Mouse (Mus musculus) embryonic facial prominence, embryonic 11.5 days (tissue): ENCODE data around the gene Defa22. TPM values are rescaled to one million over a fixed set of nuclear protein-coding genes. Genes with fewer than 3 reads are reported as not detected.
"Not testable (repeated sequence)": the region's sequence is repeated elsewhere in the genome, so short reads cannot be mapped to it uniquely, and the experiment has no call there.

Experiments used
- ATAC-seq: fragments of 200-750 bp; cut with Nextera tagmentation; replicated peaks from 2 replicates; pipeline ENCODE4 v1.8.0; 2017; ENCODE audit warnings: low read depth; ENCODE audit not compliant: insufficient number of reproducible peaks, low FRiP score, low TSS enrichment
- DNase-seq: peaks from one replicate; pipeline ENCODE4 v3.0.0-alpha.2; 2015; ENCODE audit warnings: low spot score
- H3K27ac ChIP-seq: fragments of 300-500 bp; sonication (generic); replicated peaks from 2 replicates; pipeline ENCODE4 v1.5.1; 2014; ENCODE audit warnings: mild to moderate bottlenecking, low read depth, low read length, control low read depth
- H3K27me3 ChIP-seq: fragments of 300-500 bp; sonication (generic); 2 replicates; pipeline ENCODE4 v1.6.1; 2014; ENCODE audit warnings: mild to moderate bottlenecking, low read length, moderate library complexity, mixed read lengths; ENCODE audit not compliant: control insufficient read depth, insufficient read depth
- H3K36me3 ChIP-seq: fragments of 300-500 bp; sonication (generic); replicated peaks from 2 replicates; pipeline ENCODE4 v1.6.1; 2014; ENCODE audit warnings: low read depth, mild to moderate bottlenecking, low read length, moderate library complexity, mixed read lengths; ENCODE audit not compliant: control insufficient read depth, insufficient read depth
- H3K4me1 ChIP-seq: fragments of 300-500 bp; sonication (generic); 2 replicates; pipeline ENCODE4 v1.6.1; 2014; ENCODE audit warnings: low read length, mixed read lengths; ENCODE audit not compliant: control insufficient read depth, insufficient read depth
- H3K4me2 ChIP-seq: fragments of 300-500 bp; sonication (generic); 2 replicates; pipeline ENCODE4 v1.6.1; 2014; ENCODE audit warnings: low read depth, mild to moderate bottlenecking, control low read depth, low read length, moderate library complexity
- H3K4me3 ChIP-seq: fragments of 300-500 bp; sonication (generic); 2 replicates; pipeline ENCODE4 v1.5.1; 2014; ENCODE audit warnings: low read depth, low read length, control low read depth
- H3K9ac ChIP-seq: fragments of 300-500 bp; sonication (generic); replicated peaks from 2 replicates; pipeline ENCODE4 v1.6.1; 2014; ENCODE audit warnings: mild to moderate bottlenecking, control low read depth, low read length
- H3K9me3 ChIP-seq: fragments of 300-500 bp; sonication (generic); replicated peaks from 2 replicates; pipeline ENCODE4 v1.6.1; 2016; ENCODE audit warnings: mild to moderate bottlenecking, low read length, inconsistent platforms, mixed read lengths; ENCODE audit not compliant: control insufficient read depth
- WGBS: fragments of 180-500 bp; shearing (Covaris S2); extraction: QIAGEN DNeasy Blood & Tissue Kit; methylation state at CpG from one replicate; pipeline ENCODE4 v1.1.7; 2014; 5-methylcytosine and 5-hydroxymethylcytosine counted together
- polyA plus RNA-seq: library from polyadenylated mRNA; unstranded; fragments of >200 nt; fragmentation: Nextera tagmentation; extraction: Ambion mirVana; gene quantifications from 2 replicates; pipeline ENCODE4 v1.2.1, GENCODE M21; 2014

Gene Defa22
- polyA plus RNA-seq = not detected in 2 replicates

DNA sequence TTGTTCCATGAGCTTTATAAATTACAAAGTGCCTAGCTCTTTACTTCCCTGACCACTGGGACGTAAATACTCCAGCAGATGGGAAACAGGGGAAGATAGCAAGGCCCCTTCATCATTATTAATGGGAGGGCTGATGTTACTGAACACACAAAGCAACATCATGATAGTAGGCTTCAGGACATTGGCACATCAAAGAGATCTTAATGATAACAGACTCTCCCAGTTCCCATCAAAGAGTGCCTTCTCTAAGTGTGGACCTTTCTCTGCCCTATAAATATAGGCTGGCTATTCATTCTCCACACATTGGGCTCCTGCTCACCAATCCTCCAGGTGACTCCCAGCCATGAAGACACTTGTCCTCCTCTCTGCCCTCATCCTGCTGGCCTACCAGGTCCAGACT is at the start of gene Defa22:
TSS of gene Defa22 (plus strand) at position 301 of the 400 bp plus-strand sequence.
- not testable (repeated sequence) for H3K27ac ChIP-seq, DNase-seq, H3K9ac ChIP-seq, H3K4me3 ChIP-seq, ATAC-seq, H3K4me2 ChIP-seq, H3K36me3 ChIP-seq, H3K9me3 ChIP-seq, H3K27me3 ChIP-seq, H3K4me1 ChIP-seq
- WGBS = no CpG with 5 or more reads among the region's 1 CpGs

DNA sequence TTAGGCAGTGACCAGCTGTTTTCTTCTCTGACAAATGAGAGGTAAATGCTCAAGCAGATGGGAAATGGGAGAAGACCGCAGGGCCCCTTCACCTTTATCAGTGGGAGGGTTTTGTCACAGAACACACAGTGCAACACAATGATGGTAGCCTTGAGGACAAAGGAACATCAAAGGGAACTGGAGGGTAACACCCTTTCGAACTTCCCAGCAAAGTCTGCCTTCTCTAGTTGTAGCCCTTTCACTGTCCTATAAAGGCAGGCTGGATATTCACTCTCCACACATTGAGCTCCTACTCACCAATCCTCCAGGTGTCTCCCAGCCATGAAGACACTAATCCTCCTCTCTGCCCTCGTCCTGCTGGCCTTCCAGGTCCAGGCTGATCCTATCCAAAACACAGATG is 27.7 kb upstream of the Defa22 start, which contains the start of gene Defa30:
TSS of gene Defa30 (plus strand) at position 301 of the 400 bp plus-strand sequence.
- ATAC-seq, H3K9ac ChIP-seq, H3K9me3 ChIP-seq, H3K4me2 ChIP-seq, H3K36me3 ChIP-seq, H3K27ac ChIP-seq, DNase-seq, H3K4me3 ChIP-seq, H3K4me1 ChIP-seq, H3K27me3 ChIP-seq: not testable (repeated sequence)
- WGBS = 66% methylated on average over 3 of the region's 3 CpGs

GRCm38 (mm10) chr8:21191314-21191713 is 29.2 kb downstream of the Defa22 start, which contains the start of gene Defa31:
Defa31 (plus strand) TSS chr8:21191614.
- H3K9ac ChIP-seq, H3K4me3 ChIP-seq, H3K9me3 ChIP-seq, DNase-seq, ATAC-seq, H3K27me3 ChIP-seq, H3K4me2 ChIP-seq, H3K4me1 ChIP-seq, H3K36me3 ChIP-seq, H3K27ac ChIP-seq: not testable (repeated sequence)
- WGBS = no CpG with 5 or more reads among the region's 1 CpGs

DNA sequence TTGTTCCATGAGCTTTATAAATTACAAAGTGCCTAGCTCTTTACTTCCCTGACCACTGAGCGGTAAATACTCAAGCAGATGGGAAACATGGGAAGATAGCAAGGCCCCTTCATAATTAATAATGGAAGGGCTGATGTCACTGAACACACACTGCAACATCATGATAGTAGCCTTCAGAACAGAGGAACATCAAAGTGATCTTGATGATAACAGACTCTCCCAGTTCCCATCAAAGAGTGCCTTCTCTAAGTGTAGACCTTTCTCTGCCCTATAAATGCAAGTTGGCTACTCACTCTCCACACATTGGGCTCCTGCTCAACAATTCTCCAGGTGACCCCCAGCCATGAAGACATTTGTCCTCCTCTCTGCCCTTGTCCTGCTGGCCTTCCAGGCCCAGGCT is 39.2 kb downstream of the Defa22 start, which contains the start of gene Gm15293:
TSS of gene Gm15293 (plus strand) at position 301 of the 400 bp plus-strand sequence.
- ATAC-seq, DNase-seq: not testable (repeated sequence)
- no CpG with 5 or more reads among the region's 1 CpGs for WGBS

More for the DNA sequence above, 39.2 kb downstream of the Defa22 start, which contains the start of gene Gm15293:
- not testable (repeated sequence) for H3K27me3 ChIP-seq, H3K4me2 ChIP-seq, H3K36me3 ChIP-seq, H3K9me3 ChIP-seq, H3K4me1 ChIP-seq, H3K4me3 ChIP-seq, H3K9ac ChIP-seq, H3K27ac ChIP-seq

Other genes with a start within 250 kb of the Defa22 start
- gene Gm6040, start 240.2 kb upstream of the Defa22 start, polyA plus RNA-seq = not detected in 2 replicates
- not detected in 2 replicates for gene AY761185, start 217.6 kb upstream of the Defa22 start, polyA plus RNA-seq
- not detected in 2 replicates for gene Defa21, start 136.7 kb upstream of the Defa22 start, polyA plus RNA-seq
- not detected in 2 replicates for gene Defa23, start 107.2 kb upstream of the Defa22 start, polyA plus RNA-seq
- not detected in 2 replicates for gene Defa35, start 97.2 kb upstream of the Defa22 start, polyA plus RNA-seq
- not detected in 2 replicates for gene Defa25, start 77.8 kb upstream of the Defa22 start, polyA plus RNA-seq
- not detected in 2 replicates for gene Gm14851, start 66.2 kb upstream of the Defa22 start, polyA plus RNA-seq
- not detected in 2 replicates for gene Defa30, start 27.6 kb upstream of the Defa22 start, polyA plus RNA-seq
- gene Defa31, start 29.3 kb downstream of the Defa22 start, polyA plus RNA-seq = not detected in 2 replicates
- not detected in 2 replicates for gene Gm15293, start 39.3 kb downstream of the Defa22 start, polyA plus RNA-seq
- not detected in 2 replicates for gene Gm15292, start 87.5 kb downstream of the Defa22 start, polyA plus RNA-seq
- gene Defa27, start 153.3 kb downstream of the Defa22 start, polyA plus RNA-seq = not detected in 2 replicates
- gene Defa29, start 164.7 kb downstream of the Defa22 start, polyA plus RNA-seq = not detected in 2 replicates
- gene Defa2, start 216.2 kb downstream of the Defa22 start, polyA plus RNA-seq = not detected in 2 replicates
- gene Defa33, start 229.5 kb downstream of the Defa22 start, polyA plus RNA-seq = not detected in 2 replicates